Mouse (Mus musculus) spleen, adult 2 months (tissue): ENCODE measurements around the gene Pgls. TPM values are rescaled to one million over a fixed set of nuclear protein-coding genes. Genes with fewer than 3 reads are reported as not detected.

Experiments
- DNase-seq, 2 experiments: peaks; one replicate each; pipeline versions ENCODE4 v3.0.0 to v3.0.0-alpha.2; 2012 to 2021; ENCODE audit warnings: low spot score in 2 of 2, low read depth in 1 of 2
- H3K27ac ChIP-seq: fragments of 200-500 bp; 2 replicates; pipeline ENCODE4 v1.5.1; 2012; ENCODE audit warnings: low read length, inconsistent platforms; ENCODE audit not compliant: insufficient read depth
- H3K27me3 ChIP-seq: fragments of 200-500 bp; 2 replicates; pipeline ENCODE4 v1.6.1; 2012; ENCODE audit warnings: mild to moderate bottlenecking, moderate library complexity, low read length, inconsistent platforms; ENCODE audit not compliant: control insufficient read depth, insufficient read depth
- H3K36me3 ChIP-seq: fragments of 200-500 bp; 2 replicates; pipeline ENCODE4 v1.6.1; 2012; ENCODE audit warnings: mild to moderate bottlenecking, low read length, inconsistent platforms; ENCODE audit not compliant: control insufficient read depth, insufficient read depth
- H3K4me1 ChIP-seq: fragments of 200-500 bp; 2 replicates; pipeline ENCODE4 v1.6.1; 2011; ENCODE audit warnings: inconsistent platforms; ENCODE audit not compliant: control insufficient read depth, insufficient read depth, insufficient read length
- H3K4me3 ChIP-seq: fragments of 200-500 bp; 2 replicates; pipeline ENCODE4 v1.5.1; 2011; ENCODE audit warnings: mild to moderate bottlenecking, inconsistent platforms; ENCODE audit not compliant: insufficient read depth, insufficient read length; ENCODE audit errors: extremely low read depth
- CTCF ChIP-seq: fragments of 200-500 bp; IDR thresholded peaks from 2 replicates; pipeline ENCODE4 v1.5.1; 2011; ENCODE audit warnings: mild to moderate bottlenecking, inconsistent platforms; ENCODE audit not compliant: insufficient read depth, insufficient read length, insufficient replicate concordance; ENCODE audit errors: extremely low read depth
- POLR2A ChIP-seq: fragments of 200-500 bp; IDR thresholded peaks from 2 replicates; pipeline ENCODE4 v1.6.1; 2011; ENCODE audit warnings: low read depth, low read length, inconsistent platforms
- WGBS: fragments of 180-500 bp; shearing (Covaris S2); methylation state at CpG from one replicate; pipeline ENCODE4 v1.1.7; 2018; 5-methylcytosine and 5-hydroxymethylcytosine counted together
- polyA plus RNA-seq: library from polyadenylated mRNA; depleted of rRNA; stranded (reverse); fragments of >200 nt; gene quantifications from 2 replicates; pipeline ENCODE4 v1.2.3, GENCODE M21; 2012

Pgls gene
- polyA plus RNA-seq, 1 experiment = 171 TPM

DNA sequence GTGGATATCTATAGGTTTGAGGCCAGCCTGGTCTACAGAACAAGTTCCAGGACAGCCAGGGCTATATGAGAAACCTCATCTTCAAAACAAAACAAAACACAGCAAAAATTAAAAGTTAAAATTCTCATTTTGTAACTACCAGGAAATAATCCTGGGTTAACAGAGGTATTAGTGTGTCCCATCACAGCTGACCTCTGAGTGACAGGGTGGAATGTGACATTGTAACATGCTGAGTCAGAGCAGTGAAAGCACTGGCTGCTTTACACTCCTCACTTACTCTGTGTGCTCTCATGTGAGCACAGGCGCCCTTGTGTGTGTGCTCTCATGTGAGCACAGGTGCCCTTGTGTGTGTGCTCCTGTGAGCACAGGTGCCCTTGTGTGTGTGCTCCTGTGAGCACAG is 17.0 kb upstream of the Pgls start:
- Histone ChIP-seq H3K4me1 (no peaks in the 10 kb centered on the region; the same call in 1 of the 2 replicates), H3K4me3 (no peak overlapping the region), H3K27me3 (no peaks in the 10 kb centered on the region), H3K36me3 (no peaks in the 10 kb centered on the region), H3K27ac (no peak overlapping the region)
- WGBS = 86% methylated on average over 1 of the region's 1 CpGs
- DNase-seq = no peak
- TF ChIP-seq CTCF (no peak), POLR2A (no peak)

DNA sequence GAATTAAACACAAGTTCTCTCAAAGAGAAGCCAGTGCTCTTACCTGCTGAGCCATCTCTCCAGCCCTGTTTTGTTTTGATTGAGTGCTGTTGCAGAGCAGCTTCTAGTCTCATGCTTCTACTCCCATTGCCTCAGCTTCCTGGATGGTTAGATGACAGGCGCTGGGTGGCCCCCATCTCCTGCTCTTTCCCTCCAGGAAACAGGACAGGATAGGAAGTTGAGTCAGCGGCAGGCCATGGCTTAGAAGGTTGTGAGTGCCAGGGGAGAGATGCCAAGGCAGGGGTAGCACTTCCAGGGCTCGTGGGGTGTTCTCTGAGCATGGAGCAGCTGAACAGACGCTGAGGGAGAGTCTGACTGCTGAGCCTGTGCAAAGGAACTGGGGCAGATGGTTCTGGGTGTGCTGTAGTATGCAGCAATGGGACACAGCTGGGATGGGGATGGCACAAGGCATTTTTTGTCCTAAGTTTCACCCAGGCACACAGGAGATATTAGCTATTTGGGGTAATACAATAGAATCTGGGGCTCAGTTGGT is 14.1 kb upstream of the Pgls start:
- H3K36me3 ChIP-seq = no peaks in the 10 kb centered on the region
- TF ChIP-seq CTCF (no peak), POLR2A (no peak)
- no peak for DNase-seq
- no peaks in the 10 kb centered on the region for H3K4me1 ChIP-seq
- H3K27me3 ChIP-seq = no peaks in the 10 kb centered on the region
- no peak overlapping the region for H3K27ac ChIP-seq
- no peak overlapping the region for H3K4me3 ChIP-seq
- WGBS = 67% methylated on average over 4 of the region's 4 CpGs

DNA sequence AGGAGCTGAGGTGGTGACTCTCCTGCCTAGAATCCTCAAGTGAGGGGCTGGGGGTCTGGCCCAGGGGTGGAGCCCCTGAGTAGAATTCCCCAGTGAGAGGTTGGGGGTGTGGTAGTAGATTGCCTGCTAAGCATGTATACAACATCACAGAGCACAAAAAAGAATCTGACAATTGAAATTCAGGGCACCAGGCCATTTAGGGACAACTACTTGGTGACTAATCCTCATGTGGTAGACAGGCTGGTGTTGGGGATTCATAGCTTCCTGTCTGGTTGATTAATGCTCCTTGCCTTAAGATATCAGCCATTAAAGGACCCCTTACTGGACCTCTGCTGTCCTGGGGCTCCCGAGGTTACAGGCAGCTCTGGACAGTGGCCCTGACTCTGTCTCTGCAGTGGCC is 13.0 kb upstream of the Pgls start:
- TF ChIP-seq POLR2A (no peak), CTCF (no peak)
- DNase-seq = no peak
- H3K27ac ChIP-seq = no peak overlapping the region
- WGBS = 75% methylated on average over 1 of the region's 1 CpGs
- H3K4me1 ChIP-seq = no peaks in the 10 kb centered on the region
- no peaks in the 10 kb centered on the region for H3K27me3 ChIP-seq
- no peaks in the 10 kb centered on the region for H3K36me3 ChIP-seq
- no peak overlapping the region for H3K4me3 ChIP-seq

DNA sequence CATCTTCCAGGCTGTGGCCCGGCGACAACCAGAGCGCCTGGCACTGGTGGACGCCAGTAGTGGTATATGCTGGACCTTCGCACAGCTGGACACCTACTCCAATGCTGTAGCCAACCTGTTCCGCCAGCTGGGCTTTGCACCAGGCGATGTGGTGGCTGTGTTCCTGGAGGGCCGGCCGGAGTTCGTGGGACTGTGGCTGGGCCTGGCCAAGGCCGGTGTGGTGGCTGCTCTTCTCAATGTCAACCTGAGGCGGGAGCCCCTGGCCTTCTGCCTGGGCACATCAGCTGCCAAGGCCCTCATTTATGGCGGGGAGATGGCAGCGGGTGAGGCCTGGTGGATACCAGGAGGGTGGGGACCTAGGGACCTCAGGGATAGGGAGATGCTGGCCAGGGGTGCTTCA is 12.5 kb upstream of the Pgls start:
- no peak for DNase-seq
- H3K27ac ChIP-seq = no peak overlapping the region
- no peak overlapping the region for H3K4me3 ChIP-seq
- 94% methylated on average over 14 of the region's 14 CpGs for WGBS
- H3K36me3 ChIP-seq = no peaks in the 10 kb centered on the region
- TF ChIP-seq POLR2A (no peak), CTCF (no peak)
- H3K4me1 ChIP-seq = no peaks in the 10 kb centered on the region
- no peaks in the 10 kb centered on the region for H3K27me3 ChIP-seq

DNA sequence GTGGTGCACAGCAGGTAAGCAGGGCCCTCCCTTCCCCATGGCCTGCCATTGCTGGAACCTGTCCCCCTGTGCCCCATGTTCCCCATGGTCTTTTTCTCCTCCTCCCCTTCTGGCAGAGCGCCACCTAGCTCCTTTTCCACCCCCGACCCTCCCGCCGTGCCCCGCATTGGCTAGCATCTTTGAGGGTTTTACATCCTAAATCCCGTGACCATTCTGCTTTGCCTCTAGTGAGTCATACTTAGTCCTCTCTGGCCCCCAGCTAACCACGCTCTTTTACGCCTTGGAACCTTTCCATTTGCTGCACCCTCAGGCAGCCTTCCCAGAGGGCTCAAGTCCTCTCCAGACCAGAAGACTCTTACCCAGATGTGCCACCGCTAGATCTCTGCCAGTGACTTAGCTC is 11.8 kb upstream of the Pgls start:
- H3K4me1 ChIP-seq = no peaks in the 10 kb centered on the region
- no peak overlapping the region for H3K4me3 ChIP-seq
- H3K36me3 ChIP-seq = no peaks in the 10 kb centered on the region
- no peak for DNase-seq
- H3K27me3 ChIP-seq = no peaks in the 10 kb centered on the region
- 91% methylated on average over 8 of the region's 9 CpGs for whole genome bisulfite sequencing
- no peak overlapping the region for H3K27ac ChIP-seq
- TF ChIP-seq CTCF (no peak), POLR2A (no peak)

DNA sequence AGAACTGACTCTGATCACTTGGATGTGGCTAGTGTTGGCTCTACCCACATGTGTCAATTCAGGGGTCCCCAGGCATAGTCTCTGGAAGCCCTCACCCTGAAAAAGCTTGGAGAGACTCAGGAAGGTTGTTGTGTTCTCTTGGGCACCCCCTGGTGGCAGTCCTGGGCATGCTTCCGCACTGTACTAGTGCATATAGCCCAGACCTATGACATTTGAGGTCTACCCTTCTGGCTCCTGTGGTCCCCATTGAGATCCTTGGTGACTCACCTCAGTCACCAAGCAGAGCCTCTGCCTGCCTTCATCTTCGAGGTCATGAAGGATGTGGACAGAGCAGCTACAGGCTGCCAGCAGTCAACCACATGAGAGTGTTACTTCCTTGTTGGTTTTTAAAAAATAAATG is 5.1 kb upstream of the Pgls start:
- Histone ChIP-seq H3K27ac (no peak overlapping the region), H3K4me3 (no peak overlapping the region), H3K36me3 (no peaks in the 10 kb centered on the region), H3K4me1 (peaks cover 3% of the 10 kb centered on the region; the same call in 1 of the 2 replicates), H3K27me3 (no peaks in the 10 kb centered on the region)
- WGBS = 51% methylated on average over 2 of the region's 2 CpGs
- TF ChIP-seq CTCF (peak; percentile 42; the same call in 1 of the 2 replicates), POLR2A (no peak)
- no peak for DNase-seq

DNA sequence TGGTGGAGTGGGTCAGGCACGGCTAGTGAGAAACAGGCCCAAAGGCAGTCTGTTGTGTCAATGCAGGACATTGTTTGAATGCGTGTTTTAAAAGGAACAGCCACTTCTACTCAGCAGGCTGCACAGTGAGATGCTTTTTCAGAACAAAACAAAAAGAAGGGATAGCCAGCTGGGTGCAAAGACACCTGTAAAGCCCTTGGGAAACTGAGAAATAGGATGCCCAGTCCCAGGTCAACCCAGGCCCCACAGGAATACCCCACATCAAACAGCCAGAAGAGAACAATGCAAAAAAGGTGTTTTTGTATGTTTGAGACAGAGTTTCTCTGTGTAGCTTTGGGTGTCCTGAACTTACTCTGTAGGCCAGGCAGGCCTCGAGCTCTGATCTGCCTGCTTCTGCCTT is 3.2 kb upstream of the Pgls start:
- Histone ChIP-seq H3K27me3 (no peaks in the 10 kb centered on the region), H3K4me3 (no peak overlapping the region), H3K27ac (no peak overlapping the region), H3K4me1 (peaks cover 8% of the 10 kb centered on the region; the same call in 1 of the 2 replicates), H3K36me3 (no peaks in the 10 kb centered on the region)
- DNase-seq = no peak
- WGBS = 84% methylated on average over 3 of the region's 3 CpGs
- TF ChIP-seq POLR2A (no peak), CTCF (no peak)
